Mouse (Mus musculus) brain, embryonic 14.5 days (tissue): ENCODE data around the gene Igf2bp2.

Experiments
- CTCF ChIP-seq: fragments of 200-500 bp; IDR thresholded peaks from 2 replicates; pipeline ENCODE4 v1.5.1; 2012; ENCODE audit warnings: inconsistent platforms, mild to moderate bottlenecking, moderate library complexity, borderline replicate concordance; ENCODE audit not compliant: insufficient read depth, insufficient read length; ENCODE audit errors: extremely low read depth
- POLR2A ChIP-seq: fragments of 200-500 bp; IDR thresholded peaks from 2 replicates; pipeline ENCODE4 v1.6.1; 2012; ENCODE audit warnings: mild to moderate bottlenecking, inconsistent platforms, borderline replicate concordance; ENCODE audit not compliant: poor library complexity, insufficient read depth, insufficient read length, severe bottlenecking; ENCODE audit errors: extremely low read depth

GRCm38 (mm10) chr16:22184113-22184512 lies 21.0 kb upstream of the Igf2bp2 start:
- TF ChIP-seq POLR2A (no peak), CTCF (no peak)
